Mouse (Mus musculus) c-Kit-positive CD71-positive TER-119-positive erythroid progenitor cells, embryonic 14.5 days (primary cell): Measurements from ENCODE around the gene Pagr1b.

Experiments
- DNase-seq: peaks from one replicate; pipeline ENCODE4 v3.0.0-alpha.2; 2013; ENCODE audit warnings: low spot score

Gene Pagr1b

GRCm38 (mm10) chr7:126996449-126996848, 19.8 kb downstream of the Pagr1b start:
- no peak for DNase-seq

GRCm38 (mm10) chr7:126988816-126989215, 27.5 kb downstream of the Pagr1b start:
- DNase-seq, result no peak

- no peak for DNase-seq
Measured at GRCm38 (mm10) chr7:126986319-126986718, 30.0 kb downstream of the Pagr1b start.

- DNase-seq, result no peak
Measured at GRCm38 (mm10) chr7:126984667-126985444, 31.4 kb downstream of the Pagr1b start.

- no peak for DNase-seq
Measured at GRCm38 (mm10) chr7:126983113-126983512, 33.2 kb downstream of the Pagr1b start.

- no peak for DNase-seq
Measured at GRCm38 (mm10) chr7:126982054-126982453, 34.2 kb downstream of the Pagr1b start.

GRCm38 (mm10) chr7:126981601-126982000, 34.7 kb downstream of the Pagr1b start:
- DNase-seq, result no peak

GRCm38 (mm10) chr7:126978841-126979240, 37.4 kb downstream of the Pagr1b start:
- DNase-seq, result no peak

- DNase-seq, result peak; percentile 47
Measured at GRCm38 (mm10) chr7:126976878-126977459, 39.3 kb downstream of the Pagr1b start.

GRCm38 (mm10) chr7:126975950-126976866, 40.1 kb downstream of the Pagr1b start, which contains the start of gene Cdiptos:
Gene Cdiptos, minus strand, starts transcription at chr7:126976098.
- DNase-seq, result peak; percentile 96

- no peak for DNase-seq
Measured at GRCm38 (mm10) chr7:126975893-126975949, 40.6 kb downstream of the Pagr1b start, which contains the start of gene Cdipt. Gene Cdipt, plus strand, starts transcription at chr7:126975914.

- no peak for DNase-seq
Measured at GRCm38 (mm10) chr7:126975493-126975892, 40.8 kb downstream of the Pagr1b start.

GRCm38 (mm10) chr7:126967361-126967760, 48.9 kb downstream of the Pagr1b start:
- no peak for DNase-seq

GRCm38 (mm10) chr7:126965568-126965967, 50.7 kb downstream of the Pagr1b start:
- DNase-seq, result no peak

- DNase-seq, result no peak
Measured at GRCm38 (mm10) chr7:126963548-126964286, 52.6 kb downstream of the Pagr1b start.

GRCm38 (mm10) chr7:126961965-126962364, 54.3 kb downstream of the Pagr1b start:
- no peak for DNase-seq

GRCm38 (mm10) chr7:126961095-126961494, 55.2 kb downstream of the Pagr1b start:
- no peak for DNase-seq

- DNase-seq, result no peak
Measured at GRCm38 (mm10) chr7:126959780-126960179, 56.5 kb downstream of the Pagr1b start.

- no peak for DNase-seq
Measured at GRCm38 (mm10) chr7:126955125-126955524, 61.2 kb downstream of the Pagr1b start.

GRCm38 (mm10) chr7:126952646-126953045, 63.6 kb downstream of the Pagr1b start:
- no peak for DNase-seq

GRCm38 (mm10) chr7:126951741-126952140, 64.5 kb downstream of the Pagr1b start:
- no peak for DNase-seq
